Mouse (Mus musculus) ovary, adult 18-20 months (tissue): ENCODE measurements around the gene Sos2.
A peak's percentile ranks its signal among the peaks of the same experiment; 100 is the strongest.

ENCODE experiments used
- DNase-seq: peaks from one replicate; pipeline ENCODE4 v3.0.0; 2022; ENCODE audit warnings: low spot score, mixed read lengths

Sos2 gene

DNA sequence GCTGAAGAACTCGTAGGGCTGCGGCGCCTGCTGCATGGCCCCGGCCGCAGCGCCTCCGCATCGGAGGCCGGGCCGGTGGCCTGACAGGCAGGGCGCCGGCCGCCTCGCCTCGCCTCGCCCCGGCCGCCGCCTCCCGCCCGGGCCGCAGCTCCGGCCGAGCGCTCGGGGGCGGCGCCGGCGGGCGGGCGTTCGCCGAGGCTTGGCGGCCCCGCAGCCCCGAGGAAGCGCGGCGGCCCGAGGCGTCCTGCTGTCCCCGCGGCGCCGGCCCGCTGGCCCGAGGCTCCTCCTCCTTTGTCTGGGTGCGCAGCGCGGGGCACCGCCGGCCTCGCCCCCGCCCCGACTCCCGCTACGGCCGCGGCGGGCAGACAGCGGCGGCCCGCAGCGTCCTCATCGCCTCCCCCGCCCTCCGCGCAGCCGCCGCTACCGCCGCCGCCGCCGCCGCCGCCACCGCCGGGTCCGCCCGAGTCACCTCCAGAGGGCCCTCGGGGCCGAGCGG, at the start of gene Sos2:
Gene Sos2 (minus strand): TSS at position 287 of the 496 bp plus-strand sequence.
- DNase-seq, result peak; percentile 60

DNA sequence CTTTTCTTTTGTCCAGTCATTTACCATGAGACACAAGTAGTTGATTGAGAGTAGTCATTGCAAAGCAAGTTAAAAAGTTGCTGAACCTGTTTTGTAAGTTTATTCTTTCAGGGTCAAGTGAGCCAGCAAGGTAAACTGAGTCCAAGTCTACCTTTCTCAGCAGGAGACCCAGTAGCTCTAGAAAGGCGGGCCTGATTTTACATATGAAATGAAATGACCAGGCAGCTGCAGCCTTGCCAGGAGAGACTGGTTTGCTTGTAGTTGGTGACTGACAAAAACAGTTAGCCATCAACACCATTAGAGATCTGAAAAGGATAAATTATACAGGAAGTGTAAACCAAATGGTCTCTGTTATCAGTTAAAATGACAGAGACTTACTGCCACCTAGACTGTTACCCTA, 48.7 kb upstream of the Sos2 start:
- no peak for DNase-seq

DNA sequence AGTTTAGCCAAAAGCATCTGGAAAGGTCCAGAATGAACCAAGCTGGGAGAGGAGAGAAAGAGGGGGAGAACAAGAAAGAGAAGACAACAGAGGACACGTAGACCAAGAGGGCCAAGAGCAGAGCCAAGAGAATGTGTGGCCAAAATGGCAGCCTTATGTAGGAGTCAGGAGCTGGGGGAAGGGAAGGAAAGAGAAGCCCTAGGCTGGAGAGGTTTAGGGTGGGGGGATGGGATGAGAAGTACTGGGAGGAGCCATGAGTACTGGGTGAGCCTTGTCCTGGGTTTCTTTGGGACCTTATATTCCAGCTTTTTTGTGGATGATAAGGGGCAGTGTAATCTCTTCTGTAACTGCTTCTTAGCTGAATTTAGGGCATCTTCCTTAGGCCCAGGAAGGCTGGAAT, 47.6 kb upstream of the Sos2 start:
- no peak for DNase-seq

DNA sequence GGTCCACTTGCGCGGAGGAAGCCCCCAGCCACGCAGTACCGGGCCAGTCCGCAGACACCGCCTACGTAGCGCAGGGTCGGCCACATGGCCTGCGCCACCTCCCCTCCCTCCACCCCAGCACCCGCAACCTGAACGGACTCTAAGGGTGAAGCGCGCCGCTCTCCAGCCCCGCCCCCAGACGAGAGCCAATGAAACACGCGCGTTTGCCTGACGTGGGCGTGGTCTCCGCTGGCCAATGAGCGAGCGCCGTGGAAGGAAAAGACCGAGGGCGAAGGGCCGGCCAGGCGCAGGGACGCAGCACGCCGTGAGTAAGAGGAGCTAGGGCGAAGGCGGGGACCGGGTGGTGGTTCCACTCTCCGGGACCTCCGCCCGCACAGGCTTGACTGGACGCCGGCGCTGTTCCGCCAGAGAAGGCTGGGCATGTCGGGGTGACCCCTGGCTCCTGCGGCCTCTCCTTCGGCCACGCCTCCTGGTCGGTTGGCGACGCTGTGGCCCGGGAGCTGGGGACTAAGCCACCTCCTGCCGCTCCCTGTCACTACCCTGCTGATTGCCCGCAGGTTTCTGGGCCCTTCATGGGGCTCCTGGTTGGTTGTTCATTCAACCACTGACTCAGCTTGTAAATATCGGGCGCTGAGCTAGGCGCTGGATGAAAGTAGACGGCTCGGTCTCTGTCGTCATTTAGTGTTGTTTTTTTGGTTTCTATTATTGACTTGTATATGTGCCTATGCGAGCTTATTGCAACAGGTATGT, 43.2 kb upstream of the Sos2 start, which contains the start of the genes L2hgdh and Atp5s:
Gene L2hgdh (minus strand): TSS at position 163 of the 750 bp plus-strand sequence.
Gene Atp5s (plus strand): TSS at position 240 of the 750 bp plus-strand sequence.
- peak; percentile 94 for DNase-seq

- DNase-seq, result no peak
These were observed 42.5 kb upstream of the Sos2 start for GRCm38 (mm10) chr12:69724018-69724710.

- DNase-seq, result no peak
These were observed 41.7 kb upstream of the Sos2 start for GRCm38 (mm10) chr12:69723376-69723775.

DNA sequence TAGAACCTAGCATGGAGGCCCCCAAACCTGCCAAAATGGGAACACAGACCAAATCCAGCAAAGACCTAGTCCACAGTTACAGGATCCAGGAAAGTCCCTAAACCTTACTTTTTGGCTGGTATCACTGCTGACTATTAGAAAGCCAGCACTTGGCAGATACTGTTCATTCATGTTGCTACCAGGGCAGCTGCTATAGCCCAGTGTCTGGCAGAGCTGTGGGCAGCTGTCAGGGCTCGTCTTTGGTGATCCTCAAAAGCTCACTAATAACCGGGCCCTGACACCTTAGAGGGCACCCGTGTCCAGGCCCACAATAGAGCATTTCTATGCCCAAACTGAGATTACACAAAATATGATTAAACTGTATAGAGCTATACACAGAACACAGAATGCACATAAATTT, 41.2 kb upstream of the Sos2 start:
- no peak for DNase-seq

DNA sequence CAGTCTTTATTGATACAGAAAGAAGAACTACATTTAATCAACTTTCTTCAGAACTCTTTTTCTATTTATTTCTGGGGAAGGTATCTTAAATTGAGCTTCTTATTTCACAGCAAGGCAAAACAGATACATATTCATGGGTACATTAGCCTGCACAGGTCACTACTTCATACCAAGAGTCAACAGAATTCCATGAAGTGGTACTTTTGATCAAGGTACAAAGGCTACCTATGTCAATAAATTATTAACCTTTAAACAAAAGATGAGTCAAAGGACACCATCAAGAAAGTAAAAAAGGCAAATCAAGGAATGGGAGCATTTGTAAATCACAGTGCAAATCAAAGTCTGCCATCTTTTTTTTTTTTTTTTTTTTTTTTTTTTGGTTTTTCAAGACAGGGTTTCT, 32.0 kb upstream of the Sos2 start:
- DNase-seq, result no peak

DNA sequence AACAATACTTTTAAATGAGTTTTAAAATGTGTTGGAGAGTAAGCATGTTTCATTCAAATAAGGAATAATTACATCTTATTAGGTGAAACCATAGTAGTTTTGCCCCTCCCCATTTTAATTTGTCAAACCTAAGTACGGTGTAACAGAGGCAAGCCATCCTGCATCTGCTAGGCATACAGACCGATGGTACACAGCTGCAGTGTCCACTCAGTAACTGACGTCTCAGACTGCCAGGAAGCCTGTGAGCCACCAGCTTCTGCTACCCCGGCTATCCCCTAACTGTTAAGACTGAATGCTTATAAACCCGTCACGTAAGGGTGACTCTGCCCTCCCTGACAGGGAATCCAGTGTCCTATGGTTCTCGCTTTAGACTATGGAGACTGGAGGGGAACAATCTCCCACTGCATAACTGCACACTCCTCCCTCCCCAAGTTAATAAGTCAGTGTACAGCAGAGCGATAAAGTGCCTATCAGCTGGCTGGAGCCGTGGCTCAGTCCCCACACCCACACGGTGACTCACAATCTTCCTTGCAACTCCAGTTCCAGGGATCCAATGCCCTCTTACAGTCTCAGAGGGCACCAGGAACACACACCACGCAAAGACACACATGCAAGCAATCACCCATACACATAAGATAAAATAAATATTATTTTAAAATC, 23.3 kb upstream of the Sos2 start:
- no peak for DNase-seq

DNA sequence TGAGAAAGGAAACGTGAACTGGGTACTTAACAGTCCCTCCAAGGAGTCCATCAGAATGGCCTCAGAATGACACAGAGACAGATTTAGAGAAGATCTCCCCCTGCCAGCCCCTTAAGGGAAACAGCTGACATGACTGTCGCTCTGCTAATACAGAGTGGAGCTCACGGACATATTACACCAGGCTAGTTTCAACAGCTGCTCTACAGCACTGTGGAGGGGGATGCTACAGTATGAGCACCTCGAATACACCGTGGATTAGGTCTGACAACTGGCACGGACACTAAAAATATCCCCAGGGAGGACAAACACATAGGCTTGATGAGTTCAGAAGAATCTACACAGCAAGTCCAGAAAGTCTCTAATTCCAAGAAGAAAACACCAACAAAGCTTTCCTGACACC, 16.7 kb upstream of the Sos2 start:
- no peak for DNase-seq

DNA sequence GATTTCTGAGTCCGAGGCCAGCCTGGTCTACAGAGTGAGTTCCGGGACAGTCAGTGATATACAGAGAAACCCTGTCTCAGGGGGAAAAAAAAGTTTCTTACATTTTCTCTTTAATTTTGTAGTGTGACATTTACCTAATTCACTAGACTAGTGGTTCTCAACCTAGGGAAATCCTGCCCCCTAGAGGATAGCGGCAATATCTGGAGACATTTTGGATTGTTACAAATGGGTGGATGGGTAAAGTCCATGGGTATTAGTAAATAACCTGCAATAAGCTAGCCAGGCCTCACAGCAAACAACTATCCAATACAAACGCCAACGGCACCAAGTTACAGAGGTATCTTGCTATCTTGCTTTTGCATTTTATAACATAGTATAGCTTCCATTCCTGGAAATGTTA, 15.1 kb upstream of the Sos2 start:
- DNase-seq, result no peak

- DNase-seq, result no peak
These were observed 11.8 kb upstream of the Sos2 start for GRCm38 (mm10) chr12:69693471-69693870.

GRCm38 (mm10) chr12:69690714-69691113, 9.1 kb upstream of the Sos2 start:
- no peak for DNase-seq

- DNase-seq, result no peak
These were observed 7.4 kb upstream of the Sos2 start for GRCm38 (mm10) chr12:69689094-69689493.

DNA sequence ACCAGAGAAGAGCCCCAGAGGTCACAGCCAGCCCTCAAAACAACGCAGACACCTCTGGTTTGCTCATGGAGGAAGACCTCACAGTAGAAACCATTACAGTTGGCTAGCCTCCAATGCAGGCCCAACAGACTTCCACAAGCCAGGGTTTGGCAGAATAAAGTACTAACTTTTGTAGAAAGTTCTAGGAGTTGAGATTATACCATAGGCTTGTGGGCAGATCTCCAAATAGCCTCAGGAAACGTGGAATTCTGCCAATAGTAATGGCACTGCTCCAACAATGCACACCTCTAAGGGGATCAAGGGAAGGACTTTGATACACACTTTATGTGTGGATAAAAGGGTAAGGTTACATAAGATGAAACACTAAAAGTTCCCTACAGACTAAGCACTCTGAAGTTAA, 6.7 kb upstream of the Sos2 start:
- DNase-seq, result no peak

- peak; percentile 71 for DNase-seq
These were observed 1.9 kb upstream of the Sos2 start for GRCm38 (mm10) chr12:69683537-69683936.

GRCm38 (mm10) chr12:69682788-69683419, 1.3 kb upstream of the Sos2 start:
- DNase-seq, result no peak

GRCm38 (mm10) chr12:69682065-69682787, 574 bp upstream of the Sos2 start:
- peak; percentile 79 for DNase-seq

- peak; percentile 17 for DNase-seq
These were observed 752 bp downstream of the Sos2 start for GRCm38 (mm10) chr12:69680635-69681565.

GRCm38 (mm10) chr12:69676157-69676556, 5.5 kb downstream of the Sos2 start:
- DNase-seq, result no peak
